Mouse (Mus musculus) neural tube, embryonic 14.5 days (tissue): ENCODE measurements around the gene Rrnad1. TPM values are rescaled to one million over a fixed set of nuclear protein-coding genes. Genes with fewer than 3 reads are reported as not detected.

ENCODE experiments used
- ATAC-seq: fragments of 200-750 bp; cut with Nextera tagmentation; 2 replicates; pipeline ENCODE4 v1.8.0; 2017; ENCODE audit warnings: low read depth, mild to moderate bottlenecking, moderate TSS enrichment, moderate library complexity
- H3K27ac ChIP-seq: fragments of 300-500 bp; sonication (generic); 2 replicates; pipeline ENCODE4 v1.5.1; 2014; ENCODE audit warnings: low read depth, mild to moderate bottlenecking, control low read depth, low read length, moderate library complexity, mixed read lengths
- H3K27me3 ChIP-seq: fragments of 300-500 bp; sonication (generic); 2 replicates; pipeline ENCODE4 v1.6.1; 2014; ENCODE audit warnings: low read length; ENCODE audit not compliant: control insufficient read depth, insufficient read depth
- H3K36me3 ChIP-seq: fragments of 300-500 bp; sonication (generic); 2 replicates; pipeline ENCODE4 v1.6.1; 2014; ENCODE audit warnings: low read length, mixed read lengths; ENCODE audit not compliant: control insufficient read depth, insufficient read depth
- H3K4me1 ChIP-seq: fragments of 300-500 bp; sonication (generic); 2 replicates; pipeline ENCODE4 v1.6.1; 2014; ENCODE audit warnings: low read length; ENCODE audit not compliant: control insufficient read depth, insufficient read depth
- H3K4me2 ChIP-seq: fragments of 300-500 bp; sonication (generic); 2 replicates; pipeline ENCODE4 v1.6.1; 2014; ENCODE audit warnings: mild to moderate bottlenecking, low read depth, low read length, control low read depth
- H3K4me3 ChIP-seq: fragments of 300-500 bp; sonication (generic); 2 replicates; pipeline ENCODE4 v1.5.1; 2014; ENCODE audit warnings: low read depth, low read length, control low read depth, mixed read lengths
- H3K9ac ChIP-seq: fragments of 300-500 bp; sonication (generic); replicated peaks from 2 replicates; pipeline ENCODE4 v1.6.1; 2014; ENCODE audit warnings: low read depth, mild to moderate bottlenecking, control low read depth, low read length, mixed read lengths
- H3K9me3 ChIP-seq: fragments of 300-500 bp; sonication (generic); 2 replicates; pipeline ENCODE4 v1.6.1; 2016; ENCODE audit warnings: low read length; ENCODE audit not compliant: control insufficient read depth
- WGBS: fragments of 180-500 bp; shearing (Covaris S2); extraction: QIAGEN DNeasy Blood & Tissue Kit; methylation state at CpG from one replicate; pipeline ENCODE4 v1.1.7; 2014; 5-methylcytosine and 5-hydroxymethylcytosine counted together
- polyA plus RNA-seq: library from polyadenylated mRNA; unstranded; fragments of >200 nt; fragmentation: Nextera tagmentation; extraction: Ambion mirVana; gene quantifications from 2 replicates; pipeline ENCODE4 v1.2.1, GENCODE M21; 2014

The Rrnad1 gene
- polyA plus RNA-seq, 1 experiment from 2014 or later: 20.6 TPM

- H3K9ac ChIP-seq: 0 out of 2 replicates have a peak overlapping the region, but pooled peaks have one; percentile 12
- peaks cover 35% of the 10 kb centered on the region for H3K4me1 ChIP-seq
- no peaks in the 10 kb centered on the region for H3K9me3 ChIP-seq
- H3K4me3 ChIP-seq: 0 out of 2 replicates have a peak overlapping the region, but pooled peaks have one; percentile 5
- no peaks in the 10 kb centered on the region for H3K27me3 ChIP-seq
- no peak for ATAC-seq
- peak overlapping the region; percentile 41 for H3K4me2 ChIP-seq
- H3K27ac ChIP-seq: no peak overlapping the region; the same call in 1 of the 2 replicates
- H3K36me3 ChIP-seq: no peaks in the 10 kb centered on the region
- 19% methylated on average over 12 of the region's 12 CpGs for WGBS
Measured at GRCm38 (mm10) chr3:87951946-87952345, 21.4 kb upstream of the Rrnad1 start.

GRCm38 (mm10) chr3:87949955-87950515 is 19.5 kb upstream of the Rrnad1 start:
- Histone ChIP-seq H3K9ac (no peak overlapping the region), H3K4me3 (peak overlapping the region; percentile 4; the same call in 1 of the 2 replicates), H3K4me1 (peaks cover 49% of the 10 kb centered on the region), H3K4me2 (peak overlapping the region; percentile 56; the same call in 1 of the 2 replicates), H3K27ac (no peak overlapping the region), H3K36me3 (no peaks in the 10 kb centered on the region), H3K27me3 (no peaks in the 10 kb centered on the region), H3K9me3 (no peaks in the 10 kb centered on the region)
- WGBS: 5% methylated on average over 13 of the region's 13 CpGs
- ATAC-seq: no peak

GRCm38 (mm10) chr3:87949266-87949954 is 18.9 kb upstream of the Rrnad1 start:
- H3K9ac ChIP-seq: 0 out of 2 replicates have a peak overlapping the region, but pooled peaks have one; percentile 21
- peak overlapping the region; percentile 22; the same call in 1 of the 2 replicates for H3K27ac ChIP-seq
- 8% methylated on average over 16 of the region's 16 CpGs for WGBS

GRCm38 (mm10) chr3:87948378-87949265 is 18.1 kb upstream of the Rrnad1 start, which contains the start of gene Crabp2:
Gene Crabp2 (plus strand): TSS chr3:87948666.
- H3K9ac ChIP-seq: peak within 1 kb of the TSS; percentile 25; the same call in 1 of the 2 replicates
- no peak for ATAC-seq
- peak within 1 kb of the TSS; percentile 22 for H3K27ac ChIP-seq
- H3K4me2 ChIP-seq: peak within 1 kb of the TSS; percentile 56
- 1% methylated on average over 35 of the region's 35 CpGs for WGBS
- H3K4me3 ChIP-seq: peak within 1 kb of the TSS; percentile 11
- peaks cover 49% of the 10 kb centered on the region for H3K4me1 ChIP-seq
- no peaks in the 10 kb centered on the region for H3K36me3 ChIP-seq
- H3K9me3 ChIP-seq: no peaks in the 10 kb centered on the region
- H3K27me3 ChIP-seq: no peaks in the 10 kb centered on the region

More at GRCm38 (mm10) chr3:87949266-87949954, 18.9 kb upstream of the Rrnad1 start:
- H3K4me2 ChIP-seq: peak overlapping the region; percentile 56; the same call in 1 of the 2 replicates
- H3K4me3 ChIP-seq: peak overlapping the region; percentile 11; the same call in 1 of the 2 replicates
- H3K9me3 ChIP-seq: no peaks in the 10 kb centered on the region
- no peaks in the 10 kb centered on the region for H3K27me3 ChIP-seq
- no peaks in the 10 kb centered on the region for H3K36me3 ChIP-seq
- ATAC-seq: no peak
- peaks cover 49% of the 10 kb centered on the region for H3K4me1 ChIP-seq

- Histone ChIP-seq H3K27me3 (no peaks in the 10 kb centered on the region), H3K4me3 (peak overlapping the region; percentile 11), H3K4me2 (peak overlapping the region; percentile 56), H3K9ac (peak overlapping the region; percentile 4; the same call in 1 of the 2 replicates), H3K36me3 (no peaks in the 10 kb centered on the region), H3K4me1 (peaks cover 46% of the 10 kb centered on the region), H3K9me3 (no peaks in the 10 kb centered on the region), H3K27ac (no peak overlapping the region)
- 0% methylated on average over 11 of the region's 17 CpGs for WGBS
- peak; percentile 16; the same call in 1 of the 2 replicates for ATAC-seq
Measured at GRCm38 (mm10) chr3:87947811-87948199, 17.3 kb upstream of the Rrnad1 start.

GRCm38 (mm10) chr3:87947056-87947810 is 16.7 kb upstream of the Rrnad1 start:
- H3K27ac ChIP-seq: no peak overlapping the region
- H3K4me2 ChIP-seq: peak overlapping the region; percentile 56
- no peaks in the 10 kb centered on the region for H3K27me3 ChIP-seq
- no peaks in the 10 kb centered on the region for H3K9me3 ChIP-seq
- H3K4me3 ChIP-seq: peak overlapping the region; percentile 11
- H3K36me3 ChIP-seq: peaks cover 3% of the 10 kb centered on the region
- WGBS: 3% methylated on average over 26 of the region's 26 CpGs
- H3K9ac ChIP-seq: 0 out of 2 replicates have a peak overlapping the region, but pooled peaks have one; percentile 4
- H3K4me1 ChIP-seq: peaks cover 40% of the 10 kb centered on the region
- ATAC-seq: no peak

GRCm38 (mm10) chr3:87946541-87946860 is 16.0 kb upstream of the Rrnad1 start:
- H3K9ac ChIP-seq: no peak overlapping the region
- 22% methylated on average over 1 of the region's 1 CpGs for WGBS
- H3K4me3 ChIP-seq: no peak overlapping the region

GRCm38 (mm10) chr3:87945781-87946540 is 15.4 kb upstream of the Rrnad1 start:
- H3K9ac ChIP-seq: no peak overlapping the region
- no peaks in the 10 kb centered on the region for H3K9me3 ChIP-seq
- H3K27ac ChIP-seq: no peak overlapping the region
- peaks cover 15% of the 10 kb centered on the region for H3K36me3 ChIP-seq
- H3K4me3 ChIP-seq: no peak overlapping the region
- H3K4me2 ChIP-seq: no peak overlapping the region
- H3K4me1 ChIP-seq: peaks cover 34% of the 10 kb centered on the region
- 10% methylated on average over 12 of the region's 12 CpGs for WGBS
- no peak for ATAC-seq
- H3K27me3 ChIP-seq: no peaks in the 10 kb centered on the region

More at GRCm38 (mm10) chr3:87946541-87946860, 16.0 kb upstream of the Rrnad1 start:
- Histone ChIP-seq H3K4me2 (no peak overlapping the region), H3K27ac (no peak overlapping the region), H3K9me3 (no peaks in the 10 kb centered on the region), H3K27me3 (no peaks in the 10 kb centered on the region), H3K4me1 (peaks cover 34% of the 10 kb centered on the region), H3K36me3 (peaks cover 10% of the 10 kb centered on the region)
- no peak for ATAC-seq
